Mouse (Mus musculus) thymus, postnatal 10 days (tissue): Measurements from ENCODE around the gene Slc8a3.

ENCODE experiments used
- DNase-seq, 2 experiments: peaks; one replicate each; pipeline ENCODE4 v3.0.0; 2021; ENCODE audit warnings: low spot score in 2 of 2

The Slc8a3 gene

DNA sequence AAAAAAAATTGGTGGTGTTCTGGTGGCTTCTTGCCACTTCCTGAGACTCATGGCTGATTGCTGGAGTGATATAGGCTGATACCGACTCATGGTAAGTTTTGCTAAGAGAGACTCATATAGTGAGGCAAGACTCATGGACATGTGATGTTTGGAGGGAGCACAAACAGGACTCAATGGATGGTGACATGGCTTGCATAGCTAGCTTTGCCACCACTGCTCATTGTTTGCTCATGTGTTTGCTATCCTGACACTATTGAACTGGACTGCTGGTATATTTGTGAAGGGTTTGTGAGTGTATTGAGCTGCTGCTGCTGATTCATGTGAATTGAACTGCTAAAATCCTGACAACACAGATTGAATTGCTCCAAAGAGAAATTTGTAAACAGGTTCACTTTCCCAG lies 95.8 kb downstream of the Slc8a3 start:
- no peak for DNase-seq

DNA sequence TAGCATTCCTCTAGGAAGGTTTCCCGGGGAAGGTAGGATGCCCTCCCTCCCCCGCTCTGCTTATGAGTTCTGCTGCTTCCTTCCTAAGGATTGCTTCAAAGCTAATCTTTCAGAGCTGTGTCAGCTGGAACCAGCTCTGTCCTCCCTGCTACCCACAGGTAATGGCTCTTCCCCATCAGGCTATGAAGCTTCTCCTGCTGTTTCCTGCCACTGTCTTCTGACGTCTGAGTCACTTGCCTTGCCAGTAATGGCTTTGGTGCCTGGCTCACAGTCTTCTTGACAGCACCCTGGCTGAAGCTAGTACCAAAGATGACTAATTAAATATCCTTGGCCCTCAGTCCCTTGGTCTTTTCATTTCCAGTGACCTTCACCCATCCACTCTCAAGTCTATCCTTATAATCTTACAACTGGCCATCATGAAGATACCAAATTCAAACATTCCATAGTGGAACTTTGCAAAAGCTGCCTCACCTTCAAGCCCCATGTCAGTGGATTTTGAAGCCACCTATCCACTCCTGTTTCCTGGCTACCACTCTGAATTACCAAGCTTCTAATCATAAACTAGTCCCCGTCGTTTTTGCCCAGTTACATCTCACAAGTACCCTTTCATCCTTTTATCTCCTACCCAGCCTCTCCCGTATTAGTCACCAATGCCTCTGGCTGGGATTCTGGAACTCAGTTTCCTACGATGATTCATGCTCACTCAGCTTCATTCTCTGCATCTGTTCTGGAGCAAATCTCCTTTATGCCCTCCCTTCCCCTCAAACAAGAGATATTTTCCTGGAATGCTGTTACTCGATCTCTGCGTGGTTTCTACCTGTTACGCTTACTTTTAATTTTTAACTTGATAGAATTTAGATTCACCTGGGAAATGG lies 97.3 kb downstream of the Slc8a3 start:
- DNase-seq = no peak

DNA sequence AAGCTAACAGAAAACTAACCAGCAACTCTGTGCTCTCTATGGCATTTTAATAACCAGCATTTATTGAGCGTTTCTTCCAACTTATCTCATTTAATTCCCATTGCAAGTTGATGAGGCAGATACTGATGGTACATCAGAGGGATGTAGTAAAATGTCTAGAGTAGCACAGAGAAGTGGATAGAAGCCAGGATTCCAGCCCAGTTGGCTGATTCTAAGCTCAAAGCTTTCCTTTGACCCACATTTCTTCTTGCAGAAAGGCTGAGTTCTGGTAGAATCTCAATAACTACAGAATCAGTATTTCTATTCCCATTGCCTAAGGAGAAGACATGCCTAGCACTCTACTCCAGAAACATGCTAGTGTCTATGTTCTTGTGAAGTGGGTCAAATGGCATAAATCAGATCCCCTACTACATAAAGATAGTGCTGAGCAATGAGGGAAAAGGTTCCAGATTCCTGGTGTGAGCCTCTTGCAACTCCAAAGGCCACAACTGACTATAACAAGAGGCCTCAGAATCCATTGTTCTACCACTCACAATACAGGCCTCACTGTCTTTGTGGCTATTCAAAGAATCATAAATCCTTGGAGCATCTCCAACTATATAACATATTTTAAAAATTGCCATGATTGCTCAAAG lies 99.1 kb downstream of the Slc8a3 start:
- no peak for DNase-seq

DNA sequence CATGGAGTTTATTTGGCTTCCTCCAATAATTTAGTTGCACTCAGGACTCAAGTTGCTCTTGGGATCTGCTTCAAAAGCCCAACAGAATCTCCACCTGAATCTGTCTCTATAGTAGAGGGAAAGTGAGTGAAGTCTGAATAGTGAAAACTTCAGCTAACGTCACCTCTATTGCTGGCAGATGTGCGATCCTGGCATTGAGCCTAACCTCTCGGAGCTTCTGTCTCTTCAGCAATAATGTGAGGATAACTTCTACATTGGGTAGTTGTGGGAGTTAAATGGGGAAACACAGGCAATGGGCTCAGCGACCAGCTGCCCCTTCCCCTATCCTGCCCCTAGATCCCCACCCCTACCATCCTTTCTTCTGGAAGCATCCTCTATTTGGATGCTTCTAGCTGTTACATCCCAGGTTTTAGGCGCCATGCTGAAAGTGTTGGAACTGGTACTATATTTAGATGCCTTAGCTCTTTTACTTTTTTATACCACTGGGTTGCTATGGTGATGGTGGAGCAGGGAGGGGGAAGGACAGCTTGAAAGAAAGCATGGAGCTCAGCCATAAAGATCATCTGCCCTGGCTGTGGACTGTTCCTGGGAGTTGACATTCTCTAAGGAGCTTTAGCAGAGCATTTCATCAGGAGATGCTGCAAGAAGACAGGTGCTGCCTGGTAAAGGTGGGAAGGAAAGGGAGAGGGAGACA lies 105.1 kb downstream of the Slc8a3 start:
- DNase-seq = no peak

GRCm38 (mm10) chr12:81226590-81226989 lies 106.4 kb downstream of the Slc8a3 start:
- DNase-seq = no peak

- no peak for DNase-seq
Measured at GRCm38 (mm10) chr12:81225966-81226577, 106.9 kb downstream of the Slc8a3 start.

GRCm38 (mm10) chr12:81224843-81225242 lies 108.1 kb downstream of the Slc8a3 start:
- no peak for DNase-seq

DNA sequence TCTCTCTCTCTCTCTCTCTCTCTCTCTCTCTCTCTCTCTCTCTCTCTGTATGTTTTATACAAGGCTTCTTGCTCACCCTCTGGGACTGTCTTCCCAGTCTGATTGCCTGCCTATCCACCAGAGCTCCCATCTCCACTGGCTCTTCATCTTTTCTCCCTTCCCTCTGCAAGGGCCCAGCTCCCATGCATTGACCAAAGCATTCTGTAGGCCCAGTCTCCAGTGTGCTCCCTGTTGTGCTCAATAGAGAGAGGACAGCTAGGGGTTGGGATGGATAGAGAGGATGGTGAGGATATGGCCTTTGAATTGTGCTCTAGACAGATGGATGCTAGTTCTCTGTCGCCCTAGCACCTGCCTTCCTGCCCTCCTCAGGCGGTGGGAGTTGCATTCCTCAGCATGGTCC lies 109.7 kb downstream of the Slc8a3 start:
- DNase-seq = no peak

DNA sequence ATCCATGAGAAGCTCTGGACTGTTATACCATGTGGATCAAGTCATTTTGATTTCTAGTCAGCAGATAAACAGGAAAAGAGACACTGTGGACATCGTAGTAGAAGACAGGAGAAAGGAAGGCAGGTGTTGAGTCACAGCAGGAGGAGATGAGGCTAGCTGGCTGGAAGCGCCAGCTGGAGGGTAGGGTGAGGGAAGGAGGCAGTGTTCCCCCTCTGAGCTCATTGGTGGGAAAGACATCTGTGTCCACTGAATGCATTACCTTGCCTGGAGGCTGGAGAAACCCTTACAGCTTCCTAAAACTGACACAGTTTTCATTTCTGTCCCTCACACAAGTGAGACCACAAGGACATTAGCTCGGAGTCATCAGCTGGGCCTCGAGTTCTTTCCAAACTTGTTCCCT lies 113.6 kb downstream of the Slc8a3 start:
- no peak for DNase-seq

- no peak for DNase-seq
Measured at GRCm38 (mm10) chr12:81208559-81208958, 124.4 kb downstream of the Slc8a3 start.

GRCm38 (mm10) chr12:81205619-81206560 lies 127.1 kb downstream of the Slc8a3 start:
- DNase-seq = peak in 1 of 2 experiments; percentile 53

- DNase-seq = no peak
Measured at GRCm38 (mm10) chr12:81203226-81203625, 129.8 kb downstream of the Slc8a3 start.

GRCm38 (mm10) chr12:81199280-81199955 lies 133.6 kb downstream of the Slc8a3 start:
- DNase-seq = no peak

DNA sequence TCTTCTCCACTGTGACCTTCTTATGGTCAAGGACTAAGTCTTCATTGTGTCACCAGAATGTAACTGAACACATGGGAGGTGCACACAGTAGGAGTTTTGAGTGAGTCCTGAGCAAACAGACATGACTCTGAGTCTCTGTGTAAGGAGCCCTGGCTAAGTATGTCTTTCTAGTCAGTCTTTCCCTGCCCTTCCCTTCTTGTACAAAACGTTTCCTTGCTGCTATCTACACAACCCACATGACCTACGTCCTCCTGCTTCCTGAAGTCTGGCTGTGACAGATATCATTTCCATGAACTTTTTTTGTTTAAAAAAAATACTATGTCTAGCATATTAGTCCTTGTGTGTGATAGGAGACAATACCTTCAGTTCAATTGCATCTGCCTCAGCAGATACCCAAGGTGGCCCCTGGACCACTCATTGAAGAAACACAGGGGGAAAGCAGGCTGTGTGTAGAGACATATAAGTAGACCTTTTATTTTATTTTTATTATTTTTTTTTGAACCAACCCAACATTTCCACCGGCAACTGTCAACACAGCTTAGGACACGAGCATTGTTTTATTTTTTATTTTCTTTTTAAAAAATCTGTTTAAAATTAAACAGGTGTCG lies 135.4 kb downstream of the Slc8a3 start:
- DNase-seq = no peak

- DNase-seq = no peak
Measured at GRCm38 (mm10) chr12:81193968-81194367, 139.0 kb downstream of the Slc8a3 start.

GRCm38 (mm10) chr12:81189636-81190035 lies 143.3 kb downstream of the Slc8a3 start:
- no peak for DNase-seq

DNA sequence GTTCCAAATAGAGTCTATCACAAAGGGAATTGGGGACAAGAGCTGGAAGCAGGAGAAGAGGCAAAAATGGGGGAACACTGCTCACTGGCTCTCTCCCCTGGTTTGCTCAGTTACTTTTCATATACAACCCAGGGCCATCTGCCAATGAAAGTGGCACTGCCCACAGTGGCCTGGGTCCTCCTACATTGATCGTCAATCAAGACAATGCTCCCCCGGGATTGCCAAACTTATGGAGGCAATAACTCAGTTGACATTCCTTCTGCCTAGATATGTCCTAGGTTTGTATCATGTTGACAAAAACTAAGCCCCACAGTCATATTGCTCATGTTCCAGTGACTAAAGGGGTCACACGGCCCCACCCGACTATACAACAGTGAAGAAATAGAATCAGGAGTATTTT lies 144.0 kb downstream of the Slc8a3 start:
- DNase-seq = no peak

GRCm38 (mm10) chr12:81188423-81188822 lies 144.6 kb downstream of the Slc8a3 start:
- no peak for DNase-seq

DNA sequence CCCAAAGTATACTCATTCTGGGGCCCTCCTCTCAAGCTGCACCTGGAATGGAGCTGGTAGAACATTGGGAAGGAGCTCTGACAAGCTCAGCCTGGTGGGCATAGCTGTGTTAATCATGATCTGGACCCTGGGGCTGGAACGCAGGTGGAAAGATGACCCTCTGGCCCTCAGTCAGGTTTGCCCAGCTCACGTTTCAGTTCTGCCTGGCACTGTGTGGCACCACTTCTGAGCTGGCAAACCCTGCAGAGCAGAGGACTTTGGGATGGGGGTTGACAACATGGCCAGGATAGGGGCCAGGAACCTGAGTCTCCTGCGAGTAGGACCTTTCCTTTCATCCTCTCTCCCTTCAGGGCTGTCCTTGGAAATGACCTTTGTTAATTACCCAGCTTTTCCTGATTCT lies 146.3 kb downstream of the Slc8a3 start:
- no peak for DNase-seq

GRCm38 (mm10) chr12:81186081-81186480 lies 146.9 kb downstream of the Slc8a3 start:
- DNase-seq = no peak
